Mouse (Mus musculus) thymus, postnatal 0 days (tissue): ENCODE measurements around the gene Gpr119. TPM values are rescaled to one million over a fixed set of nuclear protein-coding genes. Genes with fewer than 3 reads are reported as not detected.
A peak's percentile ranks its signal among the peaks of the same experiment; 100 is the strongest.

Experiments
- DNase-seq: peaks from one replicate; pipeline ENCODE4 v3.0.0-alpha.2; 2015; ENCODE audit warnings: low spot score
- microRNA-seq: library from miRNA; unstranded; fragments of <30 nt; microRNA quantifications from one replicate; pipeline ENCODE4, GENCODE M21; 2016; ENCODE audit warnings: borderline number of aligned reads
- polyA plus RNA-seq: library from polyadenylated mRNA; unstranded; fragments of >200 nt; fragmentation: Nextera tagmentation; extraction: Ambion mirVana; gene quantifications from 2 replicates; pipeline ENCODE4 v1.2.1, GENCODE M21; 2015

Gpr119 gene
- polyA plus RNA-seq = 0.05 TPM in 1 of 2 replicates, not detected in the other

DNA sequence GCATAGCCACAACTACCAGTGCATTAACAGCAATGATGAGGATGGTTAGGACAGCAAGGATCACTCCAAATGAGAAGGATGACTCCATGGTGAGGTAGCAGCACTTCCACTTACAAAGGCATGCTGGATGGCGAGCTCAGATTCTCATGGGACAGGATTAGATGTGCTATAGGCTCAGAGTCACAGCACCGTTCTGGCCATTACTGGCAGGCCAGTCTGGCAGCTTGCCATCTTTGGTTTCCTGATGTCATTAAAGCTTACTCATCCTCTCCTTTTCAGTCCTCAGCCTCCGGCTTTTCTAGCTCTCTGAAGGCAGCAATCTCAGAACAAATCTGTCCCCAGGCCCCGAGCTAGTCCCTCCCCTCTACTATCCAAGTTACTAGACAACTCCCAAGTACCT lies at the start of gene Gpr119:
Gene Gpr119 (minus strand): TSS at position 308 of the 400 bp plus-strand sequence.
- no peak for DNase-seq

- DNase-seq = no peak
These were observed 38.6 kb upstream of the Gpr119 start for GRCm38 (mm10) chrX:48712846-48713245.

- no peak for DNase-seq
These were observed 35.4 kb upstream of the Gpr119 start for GRCm38 (mm10) chrX:48709701-48710100.

DNA sequence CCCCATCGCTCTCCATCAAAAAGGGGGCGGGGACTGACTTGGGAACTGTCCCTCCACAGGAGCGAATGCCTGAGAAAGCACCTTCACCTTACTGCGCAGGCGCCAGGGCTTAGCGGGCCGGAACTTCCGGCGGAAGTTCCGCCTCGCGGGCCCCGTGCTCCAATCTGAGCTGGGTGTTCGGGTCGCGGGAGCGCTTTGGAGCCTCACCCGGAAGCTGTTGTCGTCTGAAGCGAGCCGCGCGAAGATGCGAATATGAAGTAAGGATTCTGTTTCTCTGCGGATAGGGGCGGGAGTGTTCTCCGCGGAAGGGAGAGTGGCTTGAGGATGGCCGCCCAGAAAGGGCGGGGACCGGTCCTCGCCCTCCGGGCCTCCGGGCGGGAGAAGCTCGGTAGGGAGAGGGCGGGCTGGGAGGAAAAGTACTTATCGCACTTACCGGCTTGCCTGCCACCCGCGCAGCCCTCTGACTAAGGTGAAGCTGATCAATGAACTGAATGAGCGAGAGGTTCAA lies 20.6 kb upstream of the Gpr119 start, which contains the start of gene Rbmx2:
Gene Rbmx2 (plus strand): TSS at position 141 of the 508 bp plus-strand sequence.
- DNase-seq = peak; percentile 91

DNA sequence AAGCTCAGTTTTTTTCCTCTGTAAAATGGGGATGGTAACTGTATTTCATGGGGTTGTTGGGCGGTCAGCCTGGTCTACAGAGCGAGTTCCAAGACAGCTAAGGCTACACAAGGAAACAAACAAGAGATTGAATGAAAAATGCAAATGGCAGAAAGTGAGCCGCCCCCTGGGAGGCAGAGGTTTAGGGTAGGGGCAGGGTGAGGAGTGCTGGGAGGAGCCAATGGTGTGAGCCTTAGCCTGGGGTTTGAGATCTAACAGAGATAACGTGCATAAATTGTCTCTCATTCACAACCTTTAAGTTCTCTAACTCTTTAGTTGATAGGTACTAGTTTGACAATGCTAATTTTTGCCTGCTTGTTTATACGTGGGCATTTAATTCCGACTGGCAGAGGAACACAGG lies 20.2 kb upstream of the Gpr119 start:
- no peak for DNase-seq

DNA sequence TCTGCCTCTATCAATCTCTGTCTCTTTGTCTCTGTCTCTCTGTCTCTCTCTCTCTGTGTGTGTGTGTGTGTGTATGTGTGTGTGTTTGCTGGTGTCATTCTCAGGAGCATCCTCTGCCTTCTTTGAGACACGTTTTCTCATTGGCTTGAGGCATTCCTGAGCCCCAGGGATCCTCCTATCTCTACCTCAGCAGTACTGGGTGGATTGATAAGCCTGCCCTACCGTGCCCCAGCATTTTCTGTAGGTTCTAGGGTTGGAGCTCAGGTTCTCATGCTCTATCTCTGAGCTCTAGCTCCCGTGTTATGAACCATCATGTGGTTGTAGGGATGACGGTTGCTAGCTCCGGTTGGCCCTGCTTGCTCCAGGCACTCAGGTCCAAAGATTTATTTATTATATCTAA lies 9.6 kb upstream of the Gpr119 start:
- DNase-seq = no peak

DNA sequence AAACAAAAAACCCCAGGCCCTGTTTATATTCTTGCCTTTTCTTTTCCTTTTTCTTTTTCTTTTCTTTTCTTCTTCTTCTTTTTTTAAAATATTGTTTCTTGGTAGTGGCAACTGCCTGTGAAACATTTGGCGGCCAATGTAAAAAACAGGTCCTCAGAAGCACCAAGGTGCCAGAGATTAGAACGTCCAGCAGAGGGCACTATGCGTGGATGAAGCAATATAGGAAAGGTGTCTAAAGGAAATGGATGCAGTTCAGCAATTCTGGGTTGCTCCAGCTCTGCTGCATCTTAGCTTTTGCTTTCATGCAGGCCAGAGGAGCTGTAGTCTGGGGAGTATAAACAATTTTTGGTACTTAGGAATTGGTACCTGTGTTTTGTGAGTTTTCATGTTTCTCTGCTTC lies 9.2 kb upstream of the Gpr119 start:
- peak; percentile 48 for DNase-seq

DNA sequence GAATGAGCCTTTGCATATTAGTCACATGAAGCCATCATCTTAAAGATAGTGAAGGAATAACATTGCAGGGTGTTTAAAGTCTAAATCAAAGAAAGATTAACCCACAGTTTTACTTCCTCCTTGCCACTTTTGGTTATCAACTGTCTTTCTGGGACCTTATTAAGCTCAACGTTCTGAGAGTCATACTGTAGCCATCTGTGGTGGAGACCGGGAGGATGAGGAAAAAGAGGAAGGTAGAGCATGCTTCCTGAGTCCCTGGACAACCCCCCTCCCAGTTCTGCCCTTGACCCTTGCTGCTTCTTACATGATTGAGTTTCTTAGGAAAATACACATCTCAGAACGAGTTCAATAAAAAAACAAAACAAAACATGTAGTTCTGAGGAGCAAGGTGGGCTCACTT lies 2.6 kb downstream of the Gpr119 start:
- DNase-seq = no peak

DNA sequence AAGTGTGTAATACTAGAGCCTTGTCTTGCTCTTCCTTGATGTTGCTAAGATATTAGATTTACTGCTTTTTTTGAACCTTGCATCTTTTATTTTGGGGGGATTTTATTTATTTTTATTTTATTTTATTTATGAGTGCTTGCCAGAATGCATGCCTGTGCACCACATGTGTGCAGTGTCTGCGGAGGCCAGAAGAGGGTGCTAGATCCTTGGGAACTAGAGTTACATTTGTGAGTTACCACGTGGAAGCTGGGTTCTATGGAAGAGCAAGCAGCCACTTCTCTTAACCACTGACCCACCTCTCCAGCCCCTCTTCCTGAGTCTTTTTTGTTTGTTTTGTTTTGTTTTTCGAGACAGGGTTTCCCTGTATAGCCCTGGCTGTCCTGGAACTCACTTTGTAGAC lies 4.7 kb downstream of the Gpr119 start:
- no peak for DNase-seq

GRCm38 (mm10) chrX:48666807-48667206 lies 7.5 kb downstream of the Gpr119 start:
- DNase-seq = no peak

GRCm38 (mm10) chrX:48644122-48644521 lies 30.2 kb downstream of the Gpr119 start:
- DNase-seq = peak; percentile 20

DNA sequence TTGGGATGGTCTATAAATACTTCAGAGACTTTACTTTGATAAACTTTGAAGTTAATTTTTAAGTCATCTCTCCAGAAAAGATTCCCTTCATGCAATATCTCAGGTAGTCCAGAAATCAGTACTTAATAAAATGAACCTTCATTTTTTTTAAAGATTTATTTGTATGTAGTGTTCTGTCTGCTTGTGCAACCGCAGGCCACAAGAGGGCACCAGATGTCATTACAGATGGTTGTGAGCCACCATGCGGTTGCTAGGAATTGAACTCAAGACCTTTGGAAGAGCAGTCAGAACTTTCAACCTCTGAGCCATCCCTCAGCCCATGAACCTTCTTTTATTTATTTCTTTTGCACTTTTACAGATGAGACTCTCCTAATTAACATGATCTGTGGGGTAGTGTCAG lies 37.2 kb downstream of the Gpr119 start:
- no peak for DNase-seq

GRCm38 (mm10) chrX:48624054-48624420 lies 50.2 kb downstream of the Gpr119 start:
- DNase-seq = no peak

DNA sequence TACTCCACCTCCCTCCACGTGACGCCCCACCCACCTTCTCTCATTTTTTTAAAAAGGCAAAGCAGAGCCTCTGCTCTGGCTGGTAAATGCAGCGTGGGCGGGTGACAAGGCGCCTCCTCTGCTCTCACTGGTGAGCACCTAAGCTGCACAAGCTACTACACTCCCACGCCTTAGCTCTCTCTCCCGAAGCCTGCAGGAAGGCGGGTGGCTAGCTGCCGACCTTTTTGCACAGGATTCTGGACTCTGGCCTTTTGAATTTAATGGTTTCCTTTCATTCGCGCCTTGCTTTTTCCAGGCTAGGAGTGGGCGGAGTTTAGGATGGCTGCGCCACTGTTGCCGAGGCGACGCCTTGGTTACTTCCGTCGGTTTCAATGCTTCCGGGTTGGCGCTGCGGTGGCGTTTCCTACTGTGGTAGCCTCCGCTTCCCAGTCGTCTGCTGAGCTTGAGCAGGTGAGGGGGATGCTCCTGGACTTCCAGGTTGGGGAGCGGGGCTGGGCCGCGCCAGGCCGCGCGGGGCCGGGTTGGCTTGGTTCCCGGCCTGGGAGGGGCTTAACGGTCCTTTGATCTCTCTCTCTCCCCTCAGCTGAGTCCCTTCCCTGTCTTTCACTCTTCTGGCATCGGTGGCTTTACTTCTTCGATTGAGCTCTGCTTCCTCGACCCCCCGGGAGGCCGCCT lies 50.8 kb downstream of the Gpr119 start, which contains the start of gene Slc25a14:
Gene Slc25a14 (plus strand): TSS at position 35 of the 675 bp plus-strand sequence.
- peak; percentile 77 for DNase-seq

DNA sequence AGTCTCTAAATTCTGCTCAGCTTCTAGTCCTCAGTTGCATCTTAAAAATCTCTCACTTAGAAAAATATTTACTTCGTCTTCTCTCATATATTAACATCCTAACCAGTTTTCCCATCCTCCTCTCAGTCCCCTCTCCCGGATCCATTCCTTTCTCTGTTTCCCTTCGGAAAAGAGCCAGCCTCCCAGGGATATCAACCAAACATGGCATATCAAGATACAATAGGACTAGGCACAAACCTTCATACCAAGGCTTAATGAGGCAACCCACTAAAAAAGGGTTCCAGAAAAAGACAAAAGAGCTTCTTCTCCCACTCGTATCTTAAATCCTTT lies 51.3 kb downstream of the Gpr119 start:
- DNase-seq = no peak

Small RNA genes within 50 kb of the gene (microRNA-seq; reads per million reads assigned to microRNA genes)
- not detected for gene Gm27828

Other genes starting within 250 kb of the Gpr119 start
- gene Elf4, start 211.3 kb downstream of the Gpr119 start, polyA plus RNA-seq = 9.9 TPM in 2 replicates
- 53.4 and 53.8 TPM in 2 replicates for gene Aifm1, start 160.9 kb downstream of the Gpr119 start, polyA plus RNA-seq
- gene Rab33a, start 155.2 kb downstream of the Gpr119 start, polyA plus RNA-seq = 7.3 and 8.7 TPM in 2 replicates
- 10.1 and 14.9 TPM in 2 replicates for gene Zfp280c, start 80.0 kb downstream of the Gpr119 start, polyA plus RNA-seq
- gene Slc25a14, start 51.1 kb downstream of the Gpr119 start, polyA plus RNA-seq = 13.3 and 15.0 TPM in 2 replicates
- gene Rbmx2, start 20.5 kb upstream of the Gpr119 start, polyA plus RNA-seq = 28.5 and 28.8 TPM in 2 replicates
- 0.07 TPM in 1 of 2 replicates, not detected in the other for gene Gm595, start 203.2 kb upstream of the Gpr119 start, polyA plus RNA-seq